14 mouse cellular contexts compared by ENCODE assay signal in genomic region chr17:56842173-56842572, GRCm38 (mm10). TPM values are rescaled to one million over a fixed set of nuclear protein-coding genes. Genes with fewer than 3 reads are reported as not detected.
"Had no signal": no experiment of that assay in that cellular context is flagged by ENCODE, and none has a peak within 500 bp of the region (broad histone marks: within the 10 kb centered on the region; RNA-seq: fewer than 3 reads in every experiment).

No protein-coding gene starts in this region.

- DNase-seq: kidney, adult 11 months; kidney, adult 9 months; kidney, postnatal 36 days; layer of hippocampus, adult 9-11 months; liver; liver, embryonic 13.5 days; lung, adult 18-20 months; retina, postnatal 1 day; right cerebral cortex, postnatal 25 days; thymus, postnatal 4 days had no signal

- ATAC-seq: midbrain, embryonic 15.5 days had no signal

RNA-seq across cellular contexts. Expression of gene Acsbg2, which starts 32.1 kb away (rescaled TPM):
- total RNA-seq: layer of hippocampus, adult 18-20 months; left cerebral cortex, postnatal 36 days; monocyte, adult 5-6 weeks had no signal

RNA-seq across cellular contexts. Expression of gene 1700061G19Rik, which starts 33.1 kb away (rescaled TPM):
- total RNA-seq: monocyte, adult 5-6 weeks had no signal
